Mouse (Mus musculus): ENCODE measurements around the gene Tmem232. TPM values are rescaled to one million over a fixed set of nuclear protein-coding genes. Genes with fewer than 3 reads are reported as not detected.

The Tmem232 gene
- not detected in 2 replicates for polyA plus RNA-seq (2012)

- TF ChIP-seq GATA1 (IDR thresholded peaks at IDR 0.05; ENCODE audit: low read length): no peak
Measured at GRCm38 (mm10) chr17:65540441-65541272, at the start of gene Tmem232. Gene Tmem232, minus strand, starts transcription at chr17:65540782.

- no peak for TF ChIP-seq GATA1 (IDR thresholded peaks at IDR 0.05; ENCODE audit: low read length)
Measured at GRCm38 (mm10) chr17:65586892-65587291, 46.3 kb upstream of the Tmem232 start.

- no peak for TF ChIP-seq GATA1 (IDR thresholded peaks at IDR 0.05; ENCODE audit: low read length)
Measured at GRCm38 (mm10) chr17:65581440-65581839, 40.9 kb upstream of the Tmem232 start.

- no peak for TF ChIP-seq GATA1 (IDR thresholded peaks at IDR 0.05; ENCODE audit: low read length)
Measured at GRCm38 (mm10) chr17:65579766-65580165, 39.2 kb upstream of the Tmem232 start.

GRCm38 (mm10) chr17:65575339-65575738 lies 34.8 kb upstream of the Tmem232 start:
- no peak for TF ChIP-seq GATA1 (IDR thresholded peaks at IDR 0.05; ENCODE audit: low read length)

- TF ChIP-seq GATA1 (IDR thresholded peaks at IDR 0.05; ENCODE audit: low read length): no peak
Measured at GRCm38 (mm10) chr17:65574850-65575249, 34.3 kb upstream of the Tmem232 start.

GRCm38 (mm10) chr17:65571866-65572265 lies 31.3 kb upstream of the Tmem232 start:
- TF ChIP-seq GATA1 (IDR thresholded peaks at IDR 0.05; ENCODE audit: low read length): no peak

GRCm38 (mm10) chr17:65571466-65571865 lies 30.9 kb upstream of the Tmem232 start:
- TF ChIP-seq GATA1 (IDR thresholded peaks at IDR 0.05; ENCODE audit: low read length): no peak

- TF ChIP-seq GATA1 (IDR thresholded peaks at IDR 0.05; ENCODE audit: low read length): no peak
Measured at GRCm38 (mm10) chr17:65564189-65564588, 23.6 kb upstream of the Tmem232 start.

- no peak for TF ChIP-seq GATA1 (IDR thresholded peaks at IDR 0.05; ENCODE audit: low read length)
Measured at GRCm38 (mm10) chr17:65563345-65563744, 22.8 kb upstream of the Tmem232 start.

GRCm38 (mm10) chr17:65562761-65563160 lies 22.2 kb upstream of the Tmem232 start:
- TF ChIP-seq GATA1 (IDR thresholded peaks at IDR 0.05; ENCODE audit: low read length): no peak

GRCm38 (mm10) chr17:65561361-65562015 lies 20.9 kb upstream of the Tmem232 start:
- TF ChIP-seq GATA1 (IDR thresholded peaks at IDR 0.05; ENCODE audit: low read length): no peak

- TF ChIP-seq GATA1 (IDR thresholded peaks at IDR 0.05; ENCODE audit: low read length): no peak
Measured at GRCm38 (mm10) chr17:65559273-65559672, 18.7 kb upstream of the Tmem232 start.

- TF ChIP-seq GATA1 (IDR thresholded peaks at IDR 0.05; ENCODE audit: low read length): no peak
Measured at GRCm38 (mm10) chr17:65558788-65559187, 18.2 kb upstream of the Tmem232 start.

- no peak for TF ChIP-seq GATA1 (IDR thresholded peaks at IDR 0.05; ENCODE audit: low read length)
Measured at GRCm38 (mm10) chr17:65558217-65558616, 17.6 kb upstream of the Tmem232 start.

GRCm38 (mm10) chr17:65557212-65557611 lies 16.6 kb upstream of the Tmem232 start:
- TF ChIP-seq GATA1 (IDR thresholded peaks at IDR 0.05; ENCODE audit: low read length): no peak

GRCm38 (mm10) chr17:65556798-65557197 lies 16.2 kb upstream of the Tmem232 start:
- TF ChIP-seq GATA1 (IDR thresholded peaks at IDR 0.05; ENCODE audit: low read length): no peak

All from G1E-ER4 (cell line).